In the genomic region with DNA sequence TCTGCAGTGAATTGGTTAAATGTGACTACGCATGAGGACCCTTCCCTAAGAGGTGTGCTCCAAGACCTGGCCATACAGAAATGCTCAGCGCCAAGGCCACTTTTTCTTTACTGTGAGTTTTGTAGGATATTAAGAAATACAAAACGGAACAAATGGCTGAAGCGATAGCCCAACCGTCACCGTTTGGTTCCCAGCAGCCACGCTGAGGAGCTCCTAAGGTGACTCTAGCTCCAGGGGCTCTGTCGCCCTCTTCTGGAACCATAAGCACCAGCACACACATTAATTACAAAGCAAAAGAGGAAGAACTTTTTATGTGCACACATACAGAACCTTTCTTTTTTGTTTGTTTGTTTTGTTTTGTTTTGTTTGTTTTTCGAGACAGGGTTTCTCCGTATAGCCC, we compare ENCODE assay signal across 13 mouse cellular contexts. TPM values are rescaled to one million over a fixed set of nuclear protein-coding genes. Genes with fewer than 3 reads are reported as not detected.
A peak's percentile ranks its signal among the peaks of the same experiment; 100 is the strongest.
DNase-seq lines count a peak whose midpoint lies in the region; TF ChIP-seq lines count a peak whose summit lies in the region.
"Had no signal": no experiment of that assay in that cellular context is flagged by ENCODE, and none has a peak within 500 bp of the region (broad histone marks: within the 10 kb centered on the region; RNA-seq: fewer than 3 reads in every experiment).

No protein-coding gene starts in this region.

- H3K27ac ChIP-seq in heart, adult 2 months: no peak overlapping the region; the same call in 1 of the 2 replicates
- H3K27ac ChIP-seq: embryonic facial prominence, embryonic 10.5 days; forebrain, embryonic 12.5 days; neural tube, embryonic 13.5 days had no signal

- no peaks in the 10 kb centered on the region for H3K79me2 ChIP-seq in heart, adult 2 months (replicated peaks; ENCODE audit: control insufficient read depth, insufficient read depth, low read length)

- H3K9ac ChIP-seq in heart, adult 2 months (ENCODE audit: low read depth, low read length): no peak overlapping the region
- H3K9ac ChIP-seq: forebrain, embryonic 12.5 days; neural tube, embryonic 13.5 days had no signal

- no peaks in the 10 kb centered on the region for H3K36me3 ChIP-seq in heart, adult 2 months (ENCODE audit: control insufficient read depth, insufficient read depth, low read length)
- H3K36me3 ChIP-seq in splenic B cell, adult 2 months (ENCODE audit: control insufficient read depth, insufficient read depth, low read length, poor library complexity, severe bottlenecking): no peaks in the 10 kb centered on the region
- H3K36me3 ChIP-seq: embryonic facial prominence, embryonic 10.5 days; forebrain, embryonic 12.5 days; neural tube, embryonic 13.5 days had no signal

- no peak for TF ChIP-seq POLR2A in heart, adult 2 months (IDR thresholded peaks at IDR 0.05; ENCODE audit: insufficient read depth, low read depth, low read length)
- TF ChIP-seq POLR2A in lung, adult 2 months (IDR thresholded peaks at IDR 0.05; ENCODE audit: borderline replicate concordance, extremely low read depth, low read depth, low read length): no peak

- no peak for TF ChIP-seq EP300 in heart, adult 2 months (IDR thresholded peaks at IDR 0.05; ENCODE audit: insufficient read depth, low read depth, low read length)

- 92% methylated on average over 10 of the region's 10 CpGs for WGBS in heart, adult 2 months
- 92% methylated on average over 10 of the region's 10 CpGs for WGBS in lung, adult 2 months

- peak; percentile 23 for TF ChIP-seq CTCF in heart, adult 2 months (IDR thresholded peaks at IDR 0.05)
- 0 out of 2 replicates have a peak, but pooled peaks have one; percentile 1 for TF ChIP-seq CTCF in lung, adult 2 months (IDR thresholded peaks at IDR 0.05; ENCODE audit: insufficient read depth, low read length)

- intact Hi-C loops in heart, adult 2 months (cut with DNase I): loop anchor here (5.0 kb wide), 1 partner anchor 240 kb away; no protein-coding TSS in a partner anchor
- intact Hi-C loops in heart, postnatal 25 days (cut with DNase I): no loop called here

- H3K4me3 ChIP-seq in heart, adult 2 months: no peak overlapping the region
- H3K4me3 ChIP-seq in lung, adult 2 months (replicated peaks; ENCODE audit: extremely low read depth, low read depth, low read length): no peak overlapping the region
- H3K4me3 ChIP-seq: embryonic facial prominence, embryonic 10.5 days; forebrain, embryonic 12.5 days; neural tube, embryonic 13.5 days had no signal

- no peak for DNase-seq in heart, adult 2 months
- DNase-seq in heart, postnatal 25 days (ENCODE audit: low spot score): no peak
- no peak for DNase-seq in lung, adult 2 months
- DNase-seq in lung, postnatal 25 days (ENCODE audit: low spot score): no peak
- peak; percentile 85 for DNase-seq in R1 (ENCODE audit: low read depth, low spot score)
- peak; percentile 32 for DNase-seq in splenic B cell, adult 2 months (ENCODE audit: low read depth, low spot score)
- no peak for DNase-seq in gastrocnemius, postnatal 4 days (ENCODE audit: low spot score in 2 of 2)
- DNase-seq in kidney, postnatal 36 days: no peak
- DNase-seq: kidney, postnatal 25 days; lung, postnatal 4 days had no signal

- peaks cover 6% of the 10 kb centered on the region; the same call in 1 of the 2 replicates for H3K4me1 ChIP-seq in heart, adult 2 months (ENCODE audit: control insufficient read depth, insufficient read depth, low read length)
- H3K4me1 ChIP-seq in lung, adult 2 months (ENCODE audit: control insufficient read depth, insufficient read depth, low read length): peaks cover 5% of the 10 kb centered on the region; the same call in 1 of the 2 replicates
- H3K4me1 ChIP-seq: embryonic facial prominence, embryonic 10.5 days; forebrain, embryonic 12.5 days had no signal

- H3K27me3 ChIP-seq in heart, adult 2 months (ENCODE audit: control insufficient read depth, insufficient read depth, low read length): no peaks in the 10 kb centered on the region
- H3K27me3 ChIP-seq in splenic B cell, adult 2 months (ENCODE audit: control insufficient read depth, insufficient read depth, low read length, poor library complexity, severe bottlenecking): no peaks in the 10 kb centered on the region
- H3K27me3 ChIP-seq: forebrain, embryonic 12.5 days; neural tube, embryonic 13.5 days had no signal

RNA-seq across cellular contexts. Expression of gene Zranb1, which starts 33.7 kb away (rescaled TPM):
- total RNA-seq in heart, adult 2 months (2021): 10 to 100 TPM; 31.5 to 37.2 TPM
- 8.2 and 17.6 TPM in 2 replicates for polyA plus RNA-seq in heart, adult 2 months (2012; rRNA removed)
- total RNA-seq in heart, postnatal 25 days (2021): 10 to 100 TPM; 28.4 to 34.8 TPM
- 5.4 and 10.2 TPM in 2 replicates for polyA plus RNA-seq in lung, adult 2 months (2012; rRNA removed)
- 10 to 100 TPM; 29.7 to 35.5 TPM for total RNA-seq in gastrocnemius, postnatal 4 days (2021)

RNA-seq across cellular contexts. Expression of gene Abraxas2, which starts 38.2 kb away (rescaled TPM):
- 10 to 100 TPM; 20.3 to 21.3 TPM for total RNA-seq in heart, adult 2 months (2021)
- 9.8 and 15.9 TPM in 2 replicates for polyA plus RNA-seq in heart, adult 2 months (2012; rRNA removed)
- total RNA-seq in heart, postnatal 25 days (2021): 10 to 100 TPM; 21.0 to 21.4 TPM
- 7.8 and 12.2 TPM in 2 replicates for polyA plus RNA-seq in lung, adult 2 months (2012; rRNA removed)
- 10 to 100 TPM; 33.1 to 37.7 TPM for total RNA-seq in gastrocnemius, postnatal 4 days (2021)

RNA-seq across cellular contexts. Expression of gene Eef1akmt2, which starts 44.8 kb away (rescaled TPM):
- 1 to 10 TPM; 7.7 TPM for total RNA-seq in heart, adult 2 months (2021)
- polyA plus RNA-seq in heart, adult 2 months (2012; rRNA removed): 5.2 and 6.0 TPM in 2 replicates
- total RNA-seq in heart, postnatal 25 days (2021): 1 to 10 TPM; 9.6 to 9.8 TPM
- polyA plus RNA-seq in lung, adult 2 months (2012; rRNA removed): 6.3 and 7.8 TPM in 2 replicates
- 10 to 100 TPM; 15.7 to 21.1 TPM for total RNA-seq in gastrocnemius, postnatal 4 days (2021)

Comparison
In these comparisons a context has a peak if more than half of its experiments do, and no peak if none do; other contexts are left out.
1. DNase-seq: peak in R1 (single experiment) and splenic B cell, adult 2 months (single experiment); none in heart, adult 2 months (0 of 2), heart, postnatal 25 days (single experiment), lung, adult 2 months (single experiment), lung, postnatal 25 days (single experiment), gastrocnemius, postnatal 4 days (0 of 2) and kidney, postnatal 36 days (0 of 2).